Mouse (Mus musculus): ENCODE results near the gene Cdca7. TPM values are rescaled to one million over a fixed set of nuclear protein-coding genes. Genes with fewer than 3 reads are reported as not detected.

Cdca7 gene
- total RNA-seq, 2 experiments from 2014 or later = 4.3 to 4.4 TPM

- DNase-seq (ENCODE audit: extremely low spot score in 1 of 2, low spot score in 2 of 2) = no peak
- TF ChIP-seq CTCF (IDR thresholded peaks at IDR 0.05) = no peak
- intact Hi-C loops (cut with DNase I) = no loop called here
- H3K27ac ChIP-seq = peak overlapping the region; percentile 24; the same call in 1 of the 2 replicates
- peak overlapping the region; percentile 27 for H3K4me3 ChIP-seq
These were observed 53.0 kb downstream of the Cdca7 start for GRCm38 (mm10) chr2:72529026-72529357.

GRCm38 (mm10) chr2:72529358-72530319, 53.7 kb downstream of the Cdca7 start:
- DNase-seq (ENCODE audit: extremely low spot score in 1 of 2, low spot score in 2 of 2) = peak; percentile 14 to 31
- peak overlapping the region; percentile 24; the same call in 1 of the 2 replicates for H3K27ac ChIP-seq
- H3K4me3 ChIP-seq = peak overlapping the region; percentile 27
- intact Hi-C loops (cut with DNase I) = no loop called here
- TF ChIP-seq CTCF (IDR thresholded peaks at IDR 0.05) = no peak

- intact Hi-C loops (cut with DNase I) = no loop called here
- TF ChIP-seq CTCF (IDR thresholded peaks at IDR 0.05) = no peak
- Histone ChIP-seq H3K27ac (no peak overlapping the region), H3K4me3 (no peak overlapping the region)
- DNase-seq (ENCODE audit: extremely low spot score in 1 of 2, low spot score in 2 of 2) = no peak
These were observed 59.9 kb downstream of the Cdca7 start for GRCm38 (mm10) chr2:72535889-72536288.

Other genes starting within 250 kb of the Cdca7 start
- gene Map3k20, start 190.5 kb upstream of the Cdca7 start, total RNA-seq (2021) = 10 to 100 TPM in 1 of 2 experiments, 1 to 10 TPM in 1; 9.8 to 10.8 TPM

Data from left cerebral cortex, adult 2 months (tissue).